Mouse (Mus musculus) embryonic facial prominence, embryonic 13.5 days (tissue): ENCODE results near the gene Kcnd3. TPM values are rescaled to one million over a fixed set of nuclear protein-coding genes. Genes with fewer than 3 reads are reported as not detected.

Experiments
- ATAC-seq: fragments of 200-750 bp; cut with Nextera tagmentation; 2 replicates; pipeline ENCODE4 v1.8.0; 2017; ENCODE audit warnings: low read depth; ENCODE audit not compliant: insufficient number of reproducible peaks, insufficient read depth, low FRiP score, low TSS enrichment
- H3K27ac ChIP-seq: fragments of 300-500 bp; sonication (generic); 2 replicates; pipeline ENCODE4 v1.5.1; 2015; ENCODE audit warnings: moderate library complexity, mild to moderate bottlenecking, inconsistent platforms
- H3K27me3 ChIP-seq: fragments of 300-500 bp; sonication (generic); 2 replicates; pipeline ENCODE4 v1.6.1; 2015; ENCODE audit warnings: mild to moderate bottlenecking, inconsistent platforms
- H3K36me3 ChIP-seq: fragments of 300-500 bp; sonication (generic); 2 replicates; pipeline ENCODE4 v1.6.1; 2015; ENCODE audit warnings: mild to moderate bottlenecking, inconsistent platforms
- H3K4me1 ChIP-seq: fragments of 300-500 bp; sonication (generic); 2 replicates; pipeline ENCODE4 v1.6.1; 2015; ENCODE audit warnings: inconsistent platforms
- H3K4me2 ChIP-seq: fragments of 300-500 bp; sonication (generic); 2 replicates; pipeline ENCODE4 v1.6.1; 2015; ENCODE audit warnings: moderate library complexity, mild to moderate bottlenecking, inconsistent platforms
- H3K4me3 ChIP-seq: fragments of 300-500 bp; sonication (generic); 2 replicates; pipeline ENCODE4 v1.5.1; 2015; ENCODE audit warnings: mild to moderate bottlenecking, inconsistent platforms
- H3K9ac ChIP-seq: fragments of 300-500 bp; sonication (generic); 2 replicates; pipeline ENCODE4 v1.6.1; 2015; ENCODE audit warnings: mild to moderate bottlenecking, inconsistent platforms
- H3K9me3 ChIP-seq: fragments of 300-500 bp; sonication (generic); 2 replicates; pipeline ENCODE4 v1.6.1; 2016; ENCODE audit warnings: inconsistent platforms
- WGBS: fragments of 180-500 bp; shearing (Covaris S2); methylation state at CpG from one replicate; pipeline ENCODE4 v1.1.7; 2015; ENCODE audit warnings: mixed read lengths; 5-methylcytosine and 5-hydroxymethylcytosine counted together
- polyA plus RNA-seq: library from polyadenylated mRNA; unstranded; fragments of >200 nt; fragmentation: Nextera tagmentation; extraction: Ambion mirVana; gene quantifications from 2 replicates; pipeline ENCODE4 v1.2.1, GENCODE M21; 2015

The Kcnd3 gene
- polyA plus RNA-seq, 1 experiment from 2014 or later: 0.44 TPM

- Histone ChIP-seq H3K4me2 (no peak overlapping the region), H3K27ac (no peak overlapping the region), H3K4me3 (no peak overlapping the region), H3K9me3 (no peaks in the 10 kb centered on the region), H3K36me3 (no peaks in the 10 kb centered on the region), H3K9ac (no peak overlapping the region), H3K4me1 (no peaks in the 10 kb centered on the region), H3K27me3 (no peaks in the 10 kb centered on the region)
- ATAC-seq: no peak
- WGBS: 74% methylated on average over 4 of the region's 4 CpGs
These were observed 115.3 kb downstream of the Kcnd3 start for GRCm38 (mm10) chr3:105567472-105567871.

- Histone ChIP-seq H3K9ac (no peak overlapping the region), H3K4me3 (no peak overlapping the region), H3K4me1 (no peaks in the 10 kb centered on the region), H3K36me3 (no peaks in the 10 kb centered on the region), H3K27ac (no peak overlapping the region), H3K4me2 (no peak overlapping the region), H3K27me3 (no peaks in the 10 kb centered on the region), H3K9me3 (no peaks in the 10 kb centered on the region)
- no peak for ATAC-seq
- 85% methylated on average over 8 of the region's 8 CpGs for WGBS
These were observed 116.3 kb downstream of the Kcnd3 start for GRCm38 (mm10) chr3:105568403-105568802.

- H3K4me2 ChIP-seq: no peak overlapping the region
- no peak overlapping the region for H3K4me3 ChIP-seq
- no peak overlapping the region for H3K27ac ChIP-seq
- WGBS: 70% methylated on average over 9 of the region's 9 CpGs
- no peaks in the 10 kb centered on the region for H3K27me3 ChIP-seq
- no peaks in the 10 kb centered on the region for H3K4me1 ChIP-seq
- no peaks in the 10 kb centered on the region for H3K36me3 ChIP-seq
- ATAC-seq: no peak
- no peak overlapping the region for H3K9ac ChIP-seq
- no peaks in the 10 kb centered on the region for H3K9me3 ChIP-seq
These were observed 116.7 kb downstream of the Kcnd3 start for GRCm38 (mm10) chr3:105568851-105569250.

GRCm38 (mm10) chr3:105569310-105569752, 117.2 kb downstream of the Kcnd3 start:
- Histone ChIP-seq H3K4me1 (no peaks in the 10 kb centered on the region), H3K36me3 (no peaks in the 10 kb centered on the region), H3K27ac (no peak overlapping the region), H3K9me3 (no peaks in the 10 kb centered on the region), H3K4me2 (no peak overlapping the region), H3K4me3 (no peak overlapping the region), H3K27me3 (no peaks in the 10 kb centered on the region), H3K9ac (no peak overlapping the region)
- no peak for ATAC-seq
- 56% methylated on average over 6 of the region's 6 CpGs for WGBS

- Histone ChIP-seq H3K9ac (no peak overlapping the region), H3K4me2 (no peak overlapping the region), H3K27me3 (no peaks in the 10 kb centered on the region), H3K9me3 (no peaks in the 10 kb centered on the region), H3K4me1 (no peaks in the 10 kb centered on the region), H3K27ac (no peak overlapping the region), H3K4me3 (no peak overlapping the region), H3K36me3 (no peaks in the 10 kb centered on the region)
- WGBS: 79% methylated on average over 9 of the region's 9 CpGs
- ATAC-seq: no peak
These were observed 117.8 kb downstream of the Kcnd3 start for GRCm38 (mm10) chr3:105569950-105570349.

DNA sequence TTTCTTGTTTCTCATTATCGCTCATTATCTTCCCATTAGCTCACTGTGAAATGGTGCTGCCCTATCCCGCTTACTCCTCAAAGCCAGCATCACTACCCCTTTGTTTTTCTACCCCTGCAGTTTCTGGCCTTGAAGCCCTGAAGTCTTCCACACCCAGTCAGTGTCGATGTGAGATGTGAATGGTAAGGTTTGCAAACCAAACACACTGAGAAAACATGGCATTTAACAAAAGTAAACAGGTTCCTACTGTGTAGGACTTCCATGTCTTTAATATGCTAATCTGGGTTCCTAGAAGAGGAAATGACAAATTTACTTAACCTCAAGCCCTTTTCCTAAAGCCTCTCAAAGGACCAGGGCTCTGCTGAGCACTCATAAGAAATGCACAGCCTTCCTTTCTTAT, 118.7 kb downstream of the Kcnd3 start:
- no peak for ATAC-seq
- 44% methylated on average over 3 of the region's 3 CpGs for WGBS
- Histone ChIP-seq H3K27ac (no peak overlapping the region), H3K9me3 (no peaks in the 10 kb centered on the region), H3K4me1 (no peaks in the 10 kb centered on the region), H3K27me3 (no peaks in the 10 kb centered on the region), H3K4me3 (no peak overlapping the region), H3K4me2 (no peak overlapping the region), H3K36me3 (no peaks in the 10 kb centered on the region), H3K9ac (no peak overlapping the region)

GRCm38 (mm10) chr3:105571944-105572343, 119.8 kb downstream of the Kcnd3 start:
- Histone ChIP-seq H3K9ac (no peak overlapping the region), H3K4me1 (no peaks in the 10 kb centered on the region), H3K4me2 (no peak overlapping the region), H3K27me3 (no peaks in the 10 kb centered on the region), H3K9me3 (no peaks in the 10 kb centered on the region), H3K36me3 (no peaks in the 10 kb centered on the region), H3K4me3 (no peak overlapping the region), H3K27ac (no peak overlapping the region)
- WGBS: 82% methylated on average over 1 of the region's 1 CpGs
- no peak for ATAC-seq

- Histone ChIP-seq H3K4me1 (no peaks in the 10 kb centered on the region), H3K36me3 (no peaks in the 10 kb centered on the region), H3K27ac (no peak overlapping the region), H3K9me3 (no peaks in the 10 kb centered on the region), H3K27me3 (no peaks in the 10 kb centered on the region), H3K4me3 (no peak overlapping the region), H3K9ac (no peak overlapping the region), H3K4me2 (no peak overlapping the region)
- WGBS: 74% methylated on average over 2 of the region's 2 CpGs
- ATAC-seq: no peak
These were observed 121.0 kb downstream of the Kcnd3 start for GRCm38 (mm10) chr3:105573156-105573555.

DNA sequence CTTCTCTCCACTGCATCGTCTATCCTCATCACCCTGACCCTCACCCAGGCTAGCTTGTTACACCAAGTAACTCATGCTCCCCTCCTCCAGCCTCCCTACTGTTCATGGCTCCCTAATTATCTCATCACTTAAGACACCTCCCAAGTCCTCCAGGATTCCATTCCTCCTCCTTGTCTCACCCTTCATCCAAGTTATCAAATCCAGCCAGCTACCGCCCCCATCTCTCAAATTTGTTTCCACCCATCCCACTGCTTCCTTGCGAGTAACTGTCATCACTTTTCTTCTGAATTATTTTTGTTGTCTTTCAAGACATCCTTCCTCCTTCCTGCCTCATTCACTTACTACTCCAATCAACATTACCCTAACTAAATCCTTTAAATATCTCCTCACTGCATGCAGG, 126.2 kb downstream of the Kcnd3 start:
- no peak for ATAC-seq
- no peak overlapping the region for H3K4me2 ChIP-seq
- WGBS: 78% methylated on average over 3 of the region's 3 CpGs
- H3K4me1 ChIP-seq: no peaks in the 10 kb centered on the region
- no peaks in the 10 kb centered on the region for H3K36me3 ChIP-seq
- H3K9ac ChIP-seq: no peak overlapping the region
- H3K4me3 ChIP-seq: no peak overlapping the region
- no peaks in the 10 kb centered on the region for H3K9me3 ChIP-seq
- H3K27ac ChIP-seq: no peak overlapping the region
- no peaks in the 10 kb centered on the region for H3K27me3 ChIP-seq

DNA sequence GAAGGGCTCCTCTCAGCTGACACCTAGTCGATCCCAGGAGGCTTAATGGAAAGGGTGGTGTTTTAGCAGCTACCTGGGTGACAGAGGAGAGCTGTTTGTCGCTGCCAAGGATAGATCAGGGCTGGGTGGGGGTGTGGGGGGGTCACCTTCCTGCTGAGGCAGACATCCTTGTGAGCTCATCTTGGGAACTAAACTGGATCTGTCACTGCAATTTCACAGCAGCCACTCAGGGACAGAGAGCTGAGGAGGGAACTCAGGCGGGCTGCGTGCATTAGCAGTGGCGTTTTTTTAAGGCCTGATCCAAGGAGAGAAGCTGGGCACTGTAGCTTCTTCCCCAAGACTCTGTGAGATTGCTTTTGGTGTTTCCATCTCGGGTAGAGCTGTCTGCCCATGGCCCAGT, 129.0 kb downstream of the Kcnd3 start:
- Histone ChIP-seq H3K4me1 (no peaks in the 10 kb centered on the region), H3K27ac (no peak overlapping the region), H3K4me3 (no peak overlapping the region), H3K9me3 (no peaks in the 10 kb centered on the region), H3K4me2 (no peak overlapping the region), H3K27me3 (no peaks in the 10 kb centered on the region), H3K36me3 (no peaks in the 10 kb centered on the region), H3K9ac (no peak overlapping the region)
- WGBS: 56% methylated on average over 6 of the region's 6 CpGs
- ATAC-seq: no peak

DNA sequence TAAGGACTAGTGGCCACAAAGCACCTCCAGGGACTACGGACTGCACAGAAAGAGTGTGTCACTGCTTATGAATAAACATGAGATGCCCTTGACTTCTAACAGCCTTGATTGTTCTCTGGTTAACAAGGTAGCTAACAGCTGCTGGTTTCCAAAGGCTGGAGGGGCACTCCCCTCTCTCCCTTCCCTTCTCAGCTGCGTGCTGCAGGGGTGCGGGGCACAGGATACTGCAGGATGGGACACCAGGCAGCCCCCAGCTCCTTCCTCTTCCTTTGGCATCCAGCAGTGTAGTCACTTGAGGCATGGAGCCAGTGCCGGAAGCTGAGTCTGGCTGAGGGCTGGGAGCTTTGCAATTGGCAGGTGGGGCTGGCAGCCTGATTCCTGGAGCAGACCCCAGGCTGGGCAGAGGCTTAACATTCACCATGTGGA, 133.6 kb downstream of the Kcnd3 start:
- Histone ChIP-seq H3K27me3 (no peaks in the 10 kb centered on the region), H3K9ac (no peak overlapping the region), H3K27ac (no peak overlapping the region), H3K9me3 (no peaks in the 10 kb centered on the region), H3K4me2 (no peak overlapping the region), H3K36me3 (no peaks in the 10 kb centered on the region), H3K4me1 (peaks cover 10% of the 10 kb centered on the region), H3K4me3 (no peak overlapping the region)
- 32% methylated on average over 4 of the region's 4 CpGs for WGBS
- no peak for ATAC-seq

DNA sequence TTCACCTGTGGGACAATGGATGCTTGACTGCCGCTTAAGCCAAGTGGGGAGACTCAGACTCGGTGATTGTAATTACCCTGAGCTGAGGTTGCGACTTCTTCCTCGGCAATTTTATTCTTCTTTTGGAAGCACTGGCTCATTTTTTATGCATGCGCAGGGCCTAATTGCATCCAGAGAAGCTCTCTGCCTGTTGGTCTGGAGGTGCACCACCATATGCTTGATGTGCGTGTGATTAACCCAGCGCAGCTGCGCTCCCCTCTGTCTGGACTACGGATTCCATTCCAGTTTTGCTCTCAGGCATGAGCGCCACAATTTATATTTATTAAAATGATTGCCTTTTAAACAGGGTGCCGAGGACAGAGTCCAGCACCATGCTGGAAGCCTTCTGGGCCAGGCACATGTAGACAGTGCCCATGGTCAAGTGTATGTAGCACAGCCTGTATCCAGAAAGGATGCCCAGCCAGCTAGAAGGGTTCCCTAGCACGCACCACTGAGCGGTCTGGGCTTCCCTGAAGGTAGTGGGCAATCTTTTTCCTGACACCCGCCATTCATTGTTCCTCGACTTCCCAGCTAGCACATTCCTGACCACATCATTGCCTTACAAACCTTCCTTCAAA, 138.0 kb downstream of the Kcnd3 start:
- 44% methylated on average over 15 of the region's 15 CpGs for WGBS
- no peak overlapping the region for H3K4me2 ChIP-seq
- H3K9ac ChIP-seq: no peak overlapping the region
- no peak overlapping the region for H3K4me3 ChIP-seq
- H3K9me3 ChIP-seq: no peaks in the 10 kb centered on the region
- ATAC-seq: 0 out of 2 replicates have a peak, but pooled peaks have one; percentile 32
- no peaks in the 10 kb centered on the region for H3K36me3 ChIP-seq
- H3K27ac ChIP-seq: no peak overlapping the region
- H3K27me3 ChIP-seq: no peaks in the 10 kb centered on the region
- H3K4me1 ChIP-seq: peaks cover 10% of the 10 kb centered on the region
